Mouse (Mus musculus) MEL (cell line): ENCODE results near the gene Nol12. TPM values are rescaled to one million over a fixed set of nuclear protein-coding genes. Genes with fewer than 3 reads are reported as not detected.

Experiments
- DNase-seq: peaks from one replicate; pipeline ENCODE4 v3.0.0; 2011; ENCODE audit warnings: low read depth, low spot score
- H3K27ac ChIP-seq: 2 replicates; pipeline ENCODE4 v1.5.1; 2012; ENCODE audit warnings: low read depth, mild to moderate bottlenecking, control low read depth, low read length, moderate library complexity; ENCODE audit not compliant: control insufficient read depth
- H3K27me3 ChIP-seq, 2 experiments: fragments of 150-350 bp in 1 of 2; sonication (generic) in 1 of 2; 2 replicates each; pipeline ENCODE4 v1.6.1; 2012; ENCODE audit warnings: low read length in 2 of 2, mild to moderate bottlenecking in 2 of 2, improper control_type of control experiment in 1 of 2, moderate library complexity in 1 of 2; ENCODE audit not compliant: insufficient read depth in 2 of 2, control insufficient read depth in 1 of 2
- H3K36me3 ChIP-seq, 2 experiments: 2 replicates each; pipeline ENCODE4 v1.6.1; 2012 to 2014; ENCODE audit warnings: low read length in 2 of 2, improper control_type of control experiment in 1 of 2, inconsistent platforms in 1 of 2, mild to moderate bottlenecking in 1 of 2; ENCODE audit not compliant: insufficient read depth in 2 of 2, control insufficient read depth in 1 of 2
- H3K4me1 ChIP-seq, 2 experiments: fragments of 150-350 bp in 1 of 2; sonication (generic) in 1 of 2; 2 replicates each; pipeline ENCODE4 v1.6.1; 2012; ENCODE audit warnings: low read length in 2 of 2, improper control_type of control experiment in 1 of 2, mild to moderate bottlenecking in 1 of 2; ENCODE audit not compliant: insufficient read depth in 2 of 2, control insufficient read depth in 1 of 2
- H3K4me3 ChIP-seq, 2 experiments: fragments of 150-350 bp in 1 of 2; sonication (generic) in 1 of 2; 2 replicates each; pipeline ENCODE4 v1.5.1; 2012; ENCODE audit warnings: low read depth in 2 of 2, low read length in 2 of 2, mild to moderate bottlenecking in 2 of 2, moderate library complexity in 2 of 2, control low read depth in 1 of 2, improper control_type of control experiment in 1 of 2; ENCODE audit not compliant: control insufficient read depth in 1 of 2, insufficient read depth in 1 of 2
- H3K79me2 ChIP-seq: 2 replicates; pipeline ENCODE4 v1.6.1; 2012; ENCODE audit warnings: mild to moderate bottlenecking, low read length, moderate library complexity; ENCODE audit not compliant: control insufficient read depth, poor library complexity, insufficient read depth
- H3K9ac ChIP-seq: 2 replicates; pipeline ENCODE4 v1.6.1; 2012; ENCODE audit warnings: low read depth, mild to moderate bottlenecking, control low read depth, low read length, moderate library complexity; ENCODE audit not compliant: control insufficient read depth, poor library complexity, severe bottlenecking
- H3K9me3 ChIP-seq: fragments of 150-350 bp; sonication (generic); replicated peaks from 2 replicates; pipeline ENCODE4 v1.6.1; 2012; ENCODE audit warnings: mild to moderate bottlenecking, low read length, improper control_type of control experiment, moderate library complexity; ENCODE audit not compliant: insufficient read depth
- BHLHE40 ChIP-seq: IDR thresholded peaks from 2 replicates; pipeline ENCODE4 v1.6.1; 2012; ENCODE audit warnings: low read depth, mild to moderate bottlenecking, inconsistent platforms, low read length, improper control_type of control experiment, borderline replicate concordance
- CHD1 ChIP-seq: IDR thresholded peaks from 2 replicates; pipeline ENCODE4 v1.6.1; 2012; ENCODE audit warnings: low read depth, mild to moderate bottlenecking, inconsistent platforms, low read length, improper control_type of control experiment
- CHD2 ChIP-seq: IDR thresholded peaks from 2 replicates; pipeline ENCODE4 v1.6.1; 2011; ENCODE audit warnings: low read length, improper control_type of control experiment
- CTCF ChIP-seq, 3 experiments: IDR thresholded peaks in 2 of 3; conservative IDR thresholded peaks in 1 of 3; 2 replicates each; pipeline ENCODE4 v1.5.1; 2011 to 2012; ENCODE audit warnings: low read length in 3 of 3, low read depth in 2 of 3, mild to moderate bottlenecking in 2 of 3, improper control_type of control experiment in 1 of 3, inconsistent platforms in 1 of 3, mixed read lengths in 1 of 3, moderate library complexity in 1 of 3; ENCODE audit not compliant: control insufficient read depth in 1 of 3, insufficient read depth in 1 of 3, poor library complexity in 1 of 3, severe bottlenecking in 1 of 3
- E2F4 ChIP-seq: IDR thresholded peaks from 2 replicates; pipeline ENCODE4 v1.6.1; 2011; ENCODE audit warnings: low read depth, low read length, improper control_type of control experiment, borderline replicate concordance
- EP300 ChIP-seq, 2 experiments: IDR thresholded peaks; 2 replicates each; pipeline ENCODE4 v1.6.1; 2011; ENCODE audit warnings: improper control_type of control experiment in 2 of 2, low read length in 2 of 2, low read depth in 1 of 2, mild to moderate bottlenecking in 1 of 2
- GABPA ChIP-seq: IDR thresholded peaks from 2 replicates; pipeline ENCODE4 v1.6.1; 2012; ENCODE audit warnings: low read depth, mild to moderate bottlenecking, inconsistent platforms, low read length, improper control_type of control experiment, moderate library complexity
- GATA1 ChIP-seq: IDR thresholded peaks from 2 replicates; pipeline ENCODE4 v1.6.1; 2011; ENCODE audit warnings: low read depth, low read length, improper control_type of control experiment
- HCFC1 ChIP-seq: IDR thresholded peaks from 2 replicates; pipeline ENCODE4 v1.6.1; 2012; ENCODE audit warnings: low read depth, mild to moderate bottlenecking, inconsistent platforms, low read length, improper control_type of control experiment, moderate library complexity
- MAZ ChIP-seq: IDR thresholded peaks from 2 replicates; pipeline ENCODE4 v1.6.1; 2012; ENCODE audit warnings: low read depth, mild to moderate bottlenecking, inconsistent platforms, low read length, improper control_type of control experiment
- MEF2A ChIP-seq: IDR thresholded peaks from 2 replicates; pipeline ENCODE4 v1.6.1; 2014; ENCODE audit warnings: low read depth, mild to moderate bottlenecking, inconsistent platforms, low read length, improper control_type of control experiment; ENCODE audit not compliant: poor library complexity, insufficient replicate concordance, severe bottlenecking; ENCODE audit errors: extremely low read depth
- MYC ChIP-seq: IDR thresholded peaks from 2 replicates; pipeline ENCODE4 v1.6.1; 2011; ENCODE audit warnings: low read depth, mild to moderate bottlenecking, low read length, improper control_type of control experiment, moderate library complexity
- NRF1 ChIP-seq: IDR thresholded peaks from 2 replicates; pipeline ENCODE4 v1.6.1; 2014; ENCODE audit warnings: low read depth, mild to moderate bottlenecking, inconsistent platforms, low read length, improper control_type of control experiment, moderate library complexity; ENCODE audit not compliant: poor library complexity, insufficient read depth, severe bottlenecking
- POLR2A ChIP-seq, 2 experiments: IDR thresholded peaks; 2 replicates each; pipeline ENCODE4 v1.6.1; 2011 to 2012; ENCODE audit warnings: low read length in 2 of 2, mild to moderate bottlenecking in 2 of 2, control low read depth in 1 of 2, improper control_type of control experiment in 1 of 2, low read depth in 1 of 2, moderate library complexity in 1 of 2; ENCODE audit not compliant: control insufficient read depth in 1 of 2, insufficient read depth in 1 of 2, poor library complexity in 1 of 2
- POLR2AphosphoS2 ChIP-seq: IDR thresholded peaks from 2 replicates; pipeline ENCODE4 v1.6.1; 2011; ENCODE audit warnings: low read length, improper control_type of control experiment
- POLR2AphosphoS5 ChIP-seq: IDR thresholded peaks from 2 replicates; pipeline ENCODE4 v1.6.1; 2012; ENCODE audit warnings: low read depth, borderline replicate concordance, mild to moderate bottlenecking, inconsistent platforms, low read length, moderate library complexity, mixed read lengths
- RCOR1 ChIP-seq: IDR thresholded peaks from 2 replicates; pipeline ENCODE4 v1.6.1; 2012; ENCODE audit warnings: low read depth, mild to moderate bottlenecking, inconsistent platforms, low read length, improper control_type of control experiment
- SMC3 ChIP-seq: IDR thresholded peaks from 2 replicates; pipeline ENCODE4 v1.6.1; 2011; ENCODE audit warnings: low read depth, low read length, improper control_type of control experiment
- TAL1 ChIP-seq: IDR thresholded peaks from 2 replicates; pipeline ENCODE4 v1.6.1; 2012; ENCODE audit warnings: mild to moderate bottlenecking, inconsistent platforms, low read length, moderate library complexity, mixed read lengths
- TBP ChIP-seq: IDR thresholded peaks from 2 replicates; pipeline ENCODE4 v1.8.0; 2011; ENCODE audit warnings: low read depth, low read length, improper control_type of control experiment
- TCF12 ChIP-seq: IDR thresholded peaks from 2 replicates; pipeline ENCODE4 v1.6.1; 2014; ENCODE audit warnings: low read depth, mild to moderate bottlenecking, inconsistent platforms, low read length, improper control_type of control experiment, moderate library complexity
- UBTF ChIP-seq: IDR thresholded peaks from 2 replicates; pipeline ENCODE4 v1.6.1; 2012; ENCODE audit warnings: low read depth, mild to moderate bottlenecking, inconsistent platforms, low read length, improper control_type of control experiment, moderate library complexity, borderline replicate concordance; ENCODE audit not compliant: insufficient read depth
- USF1 ChIP-seq: IDR thresholded peaks from 2 replicates; pipeline ENCODE4 v1.6.1; 2014; ENCODE audit warnings: low read depth, mild to moderate bottlenecking, inconsistent platforms, low read length, improper control_type of control experiment, moderate library complexity
- ZC3H11A ChIP-seq: IDR thresholded peaks from 2 replicates; pipeline ENCODE4 v1.6.1; 2012; ENCODE audit warnings: low read depth, mild to moderate bottlenecking, inconsistent platforms, low read length, improper control_type of control experiment
- ZKSCAN1 ChIP-seq: IDR thresholded peaks from 2 replicates; pipeline ENCODE4 v1.6.1; 2012; ENCODE audit warnings: low read depth, mild to moderate bottlenecking, inconsistent platforms, low read length, improper control_type of control experiment, moderate library complexity
- ZMIZ1 ChIP-seq: IDR thresholded peaks from 2 replicates; pipeline ENCODE4 v1.6.1; 2012; ENCODE audit warnings: low read depth, mild to moderate bottlenecking, inconsistent platforms, low read length, improper control_type of control experiment, moderate library complexity
- ZNF384 ChIP-seq: IDR thresholded peaks from 2 replicates; pipeline ENCODE4 v1.6.1; 2012; ENCODE audit warnings: low read depth, mild to moderate bottlenecking, inconsistent platforms, low read length, improper control_type of control experiment
- polyA plus RNA-seq, 2 experiments: library from polyadenylated mRNA; stranded (reverse) in 1 of 2; unstranded in 1 of 2; fragments of >175 nt in 1 of 2; fragments of >200 nt in 1 of 2; gene quantifications; 2 replicates each; pipeline versions ENCODE4 v1.2.1 to v1.2.4; 2012; ENCODE audit warnings: low replicate concordance in 2 of 2, low read depth in 1 of 2; ENCODE audit not compliant: insufficient read length in 2 of 2, insufficient read depth in 1 of 2, missing spikeins in 1 of 2
- total RNA-seq: library from RNA; depleted of rRNA; stranded (reverse); fragments of 300-350 nt; gene quantifications from 2 replicates; pipeline ENCODE4 v1.2.3, GENCODE M21; 2012

Gene Nol12
- total and polyA plus RNA-seq, 3 experiments, result 40.8 to 127 TPM; not detected in 1

DNA sequence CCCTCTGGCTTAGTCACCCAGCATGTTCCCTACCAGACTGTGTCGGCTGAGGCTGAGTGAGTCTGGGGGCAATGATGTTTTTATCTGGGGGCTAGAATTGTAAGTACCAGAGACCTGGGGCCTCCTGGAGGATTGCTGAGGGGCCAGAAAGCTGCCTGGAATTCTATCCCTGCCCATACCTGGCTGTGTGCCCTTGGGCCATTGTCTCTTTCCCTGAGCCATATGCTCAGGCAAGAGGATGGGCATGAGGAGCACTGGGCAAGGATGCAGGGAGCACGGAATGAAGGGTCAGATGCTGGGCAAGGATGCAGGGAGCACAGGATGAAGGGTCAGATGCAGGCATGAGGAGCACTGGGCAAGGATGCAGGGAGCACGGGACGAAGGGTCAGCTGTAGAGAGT is 45.4 kb downstream of the Nol12 start:
- Histone ChIP-seq H3K79me2 (peaks cover 4% of the 10 kb centered on the region; the same call in 1 of the 2 replicates), H3K36me3 (peaks cover 0 to 5% of the 10 kb centered on the region in 2 experiments; a peak in 2 of 4 replicates), H3K4me1 (peaks cover 2 to 14% of the 10 kb centered on the region in 2 experiments), H3K9me3 (no peaks in the 10 kb centered on the region), H3K9ac (no peak overlapping the region), H3K27me3 (no peaks in the 10 kb centered on the region), H3K4me3 (no peak overlapping the region), H3K27ac (no peak overlapping the region)
- DNase-seq, result no peak
- TF ChIP-seq MYC (no peak), GABPA (no peak), TCF12 (no peak), CHD2 (no peak), TAL1 (no peak), ZMIZ1 (no peak), POLR2AphosphoS2 (no peak), RCOR1 (no peak), GATA1 (no peak), HCFC1 (no peak), E2F4 (no peak), UBTF (no peak), ZKSCAN1 (no peak), POLR2A (IDR thresholded peaks at IDR 0.05; ENCODE audit: control insufficient read depth in 1 of 2, insufficient read depth in 1 of 2, low read depth in 1 of 2, low read length in 2 of 2, poor library complexity in 1 of 2) (no peak), CHD1 (no peak), POLR2AphosphoS5 (no peak), BHLHE40 (no peak), MEF2A (no peak)

DNA sequence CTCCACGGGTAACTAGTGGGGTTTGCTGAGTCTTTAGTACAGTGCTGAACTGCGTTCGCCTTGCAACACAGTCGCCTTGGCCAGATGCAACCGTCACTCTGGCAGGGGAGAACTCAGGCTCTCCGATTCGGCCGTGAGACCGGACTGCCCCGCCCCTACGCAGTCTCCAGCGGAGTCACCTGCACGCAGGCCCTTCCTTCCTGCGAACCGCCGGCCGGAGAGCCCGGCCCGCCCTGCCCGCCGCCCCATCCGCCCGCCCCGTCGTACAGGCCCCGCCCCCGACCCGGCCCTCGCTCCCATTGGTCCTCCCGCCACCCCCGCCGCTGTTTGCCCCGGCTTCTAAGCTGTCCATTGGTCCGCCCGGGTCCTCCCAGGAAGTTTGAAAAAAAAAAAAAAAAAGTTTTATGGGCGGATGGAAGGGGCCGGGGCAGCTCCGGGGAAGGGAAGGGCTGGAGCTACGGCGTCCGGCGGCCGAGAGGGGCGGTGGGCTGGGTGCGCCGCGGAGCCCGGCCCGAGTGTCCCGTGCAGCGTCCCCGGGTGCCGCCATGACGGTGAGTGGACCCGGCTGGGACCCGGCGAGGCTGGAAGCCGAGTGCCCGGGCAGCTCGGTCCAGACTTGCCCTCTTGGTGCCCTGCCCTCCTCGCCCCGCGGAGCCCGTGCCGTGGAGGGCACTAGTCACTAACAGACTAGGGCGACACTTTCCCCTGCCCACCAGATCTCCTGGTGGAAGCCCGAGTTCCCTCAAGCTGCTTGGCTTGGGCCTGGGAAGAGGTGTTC is 48.1 kb downstream of the Nol12 start:
- Histone ChIP-seq H3K9ac (peak overlapping the region; percentile 80), H3K4me1 (peaks cover 2 to 14% of the 10 kb centered on the region in 2 experiments), H3K9me3 (no peaks in the 10 kb centered on the region), H3K27ac (peak overlapping the region; percentile 87), H3K36me3 (peaks cover 0 to 5% of the 10 kb centered on the region in 2 experiments; a peak in 2 of 4 replicates), H3K4me3 (peak overlapping the region; percentile 75 to 85), H3K79me2 (peaks cover 4% of the 10 kb centered on the region; the same call in 1 of the 2 replicates), H3K27me3 (no peaks in the 10 kb centered on the region)
- DNase-seq, result peak; percentile 94
- TF ChIP-seq EP300 (IDR thresholded peaks at IDR 0.05; ENCODE audit: low read depth in 1 of 2, low read length in 2 of 2) (no peak), MEF2A (no peak), CTCF (IDR thresholded peaks at IDR 0.05 in 2 of 3, conservative IDR thresholded peaks at IDR 0.05 in 1 of 3; ENCODE audit: control insufficient read depth in 1 of 3, insufficient read depth in 1 of 3, low read depth in 2 of 3, low read length in 3 of 3, poor library complexity in 1 of 3, severe bottlenecking in 1 of 3) (no peak), GATA1 (no peak), BHLHE40 (no peak), TCF12 (no peak), E2F4 (no peak), POLR2A (IDR thresholded peaks at IDR 0.05; ENCODE audit: control insufficient read depth in 1 of 2, insufficient read depth in 1 of 2, low read depth in 1 of 2, low read length in 2 of 2, poor library complexity in 1 of 2) (peak; percentile 69 to 86), TBP (peak; percentile 49; the same call in 1 of the 2 replicates), ZC3H11A (no peak), ZMIZ1 (peak; percentile 80), ZNF384 (peak; percentile 98), RCOR1 (no peak), NRF1 (peak; percentile 57), USF1 (no peak), HCFC1 (peak; percentile 74), CHD2 (no peak), SMC3 (no peak), MAZ (peak; percentile 30; the same call in 1 of the 2 replicates)
